Mouse (Mus musculus) midbrain, embryonic 13.5 days (tissue): ENCODE measurements around the gene Fgd5. TPM values are rescaled to one million over a fixed set of nuclear protein-coding genes. Genes with fewer than 3 reads are reported as not detected.

Experiments used
- ATAC-seq: fragments of 200-750 bp; cut with Nextera tagmentation; 2 replicates; pipeline ENCODE4 v1.8.0; 2017; ENCODE audit warnings: mild to moderate bottlenecking, moderate TSS enrichment, moderate library complexity
- H3K27ac ChIP-seq: fragments of 300-500 bp; sonication (generic); 2 replicates; pipeline ENCODE4 v1.5.1; 2015; ENCODE audit warnings: inconsistent platforms, mild to moderate bottlenecking, moderate library complexity
- H3K27me3 ChIP-seq: fragments of 300-500 bp; sonication (generic); 2 replicates; pipeline ENCODE4 v1.6.1; 2015; ENCODE audit warnings: mild to moderate bottlenecking, inconsistent platforms
- H3K36me3 ChIP-seq: fragments of 300-500 bp; sonication (generic); 2 replicates; pipeline ENCODE4 v1.6.1; 2015; ENCODE audit warnings: mild to moderate bottlenecking, inconsistent platforms
- H3K4me1 ChIP-seq: fragments of 300-500 bp; sonication (generic); replicated peaks from 2 replicates; pipeline ENCODE4 v1.6.1; 2015; ENCODE audit warnings: inconsistent platforms
- H3K4me2 ChIP-seq: fragments of 300-500 bp; sonication (generic); replicated peaks from 2 replicates; pipeline ENCODE4 v1.6.1; 2015; ENCODE audit warnings: moderate library complexity, mild to moderate bottlenecking, inconsistent platforms
- H3K4me3 ChIP-seq: fragments of 300-500 bp; sonication (generic); replicated peaks from 2 replicates; pipeline ENCODE4 v1.5.1; 2015; ENCODE audit warnings: mild to moderate bottlenecking, inconsistent platforms
- H3K9ac ChIP-seq: fragments of 300-500 bp; sonication (generic); replicated peaks from 2 replicates; pipeline ENCODE4 v1.6.1; 2015; ENCODE audit warnings: mild to moderate bottlenecking, inconsistent platforms
- H3K9me3 ChIP-seq: fragments of 300-500 bp; sonication (generic); 2 replicates; pipeline ENCODE4 v1.6.1; 2016; ENCODE audit warnings: mild to moderate bottlenecking, inconsistent platforms
- WGBS: fragments of 180-500 bp; shearing (Covaris S2); methylation state at CpG from one replicate; pipeline ENCODE4 v1.1.7; 2015; 5-methylcytosine and 5-hydroxymethylcytosine counted together
- polyA plus RNA-seq: library from polyadenylated mRNA; unstranded; fragments of >200 nt; fragmentation: Nextera tagmentation; extraction: Ambion mirVana; gene quantifications from 2 replicates; pipeline ENCODE4 v1.2.1, GENCODE M21; 2015

The Fgd5 gene
- polyA plus RNA-seq, 1 experiment from 2014 or later = 8.0 TPM

GRCm38 (mm10) chr6:92012413-92012812 is 33.7 kb downstream of the Fgd5 start:
- Histone ChIP-seq H3K4me1 (peaks cover 13% of the 10 kb centered on the region; the same call in 1 of the 2 replicates), H3K9me3 (no peaks in the 10 kb centered on the region), H3K27ac (no peak overlapping the region), H3K4me2 (no peak overlapping the region), H3K9ac (no peak overlapping the region), H3K27me3 (no peaks in the 10 kb centered on the region), H3K36me3 (no peaks in the 10 kb centered on the region), H3K4me3 (no peak overlapping the region)
- ATAC-seq = no peak
- 93% methylated on average over 5 of the region's 5 CpGs for WGBS

GRCm38 (mm10) chr6:92013035-92013434 is 34.4 kb downstream of the Fgd5 start:
- no peak overlapping the region for H3K27ac ChIP-seq
- no peaks in the 10 kb centered on the region for H3K27me3 ChIP-seq
- no peaks in the 10 kb centered on the region for H3K36me3 ChIP-seq
- WGBS = 94% methylated on average over 6 of the region's 6 CpGs
- H3K9me3 ChIP-seq = no peaks in the 10 kb centered on the region
- no peak overlapping the region for H3K4me2 ChIP-seq
- H3K4me3 ChIP-seq = no peak overlapping the region
- H3K9ac ChIP-seq = no peak overlapping the region
- no peak for ATAC-seq
- peaks cover 13% of the 10 kb centered on the region; the same call in 1 of the 2 replicates for H3K4me1 ChIP-seq

- no peaks in the 10 kb centered on the region for H3K9me3 ChIP-seq
- ATAC-seq = no peak
- H3K4me1 ChIP-seq = peaks cover 13% of the 10 kb centered on the region; the same call in 1 of the 2 replicates
- H3K27me3 ChIP-seq = no peaks in the 10 kb centered on the region
- H3K27ac ChIP-seq = no peak overlapping the region
- H3K4me2 ChIP-seq = no peak overlapping the region
- no peaks in the 10 kb centered on the region for H3K36me3 ChIP-seq
- H3K4me3 ChIP-seq = no peak overlapping the region
- H3K9ac ChIP-seq = no peak overlapping the region
- WGBS = 85% methylated on average over 3 of the region's 3 CpGs
Measured at GRCm38 (mm10) chr6:92013620-92014019, 34.9 kb downstream of the Fgd5 start.

- 76% methylated on average over 7 of the region's 7 CpGs for WGBS
- no peak overlapping the region for H3K4me2 ChIP-seq
- no peaks in the 10 kb centered on the region for H3K9me3 ChIP-seq
Measured at GRCm38 (mm10) chr6:92014936-92015335, 36.3 kb downstream of the Fgd5 start.

GRCm38 (mm10) chr6:92015848-92016247 is 37.2 kb downstream of the Fgd5 start:
- Histone ChIP-seq H3K4me3 (no peak overlapping the region), H3K4me1 (peaks cover 3% of the 10 kb centered on the region; the same call in 1 of the 2 replicates), H3K4me2 (no peak overlapping the region), H3K27ac (no peak overlapping the region), H3K9me3 (no peaks in the 10 kb centered on the region), H3K27me3 (no peaks in the 10 kb centered on the region), H3K36me3 (no peaks in the 10 kb centered on the region), H3K9ac (no peak overlapping the region)
- 65% methylated on average over 5 of the region's 5 CpGs for WGBS
- no peak for ATAC-seq

More at GRCm38 (mm10) chr6:92014936-92015335, 36.3 kb downstream of the Fgd5 start:
- Histone ChIP-seq H3K4me1 (peaks cover 3% of the 10 kb centered on the region; the same call in 1 of the 2 replicates), H3K36me3 (no peaks in the 10 kb centered on the region), H3K9ac (no peak overlapping the region), H3K4me3 (no peak overlapping the region), H3K27ac (no peak overlapping the region), H3K27me3 (no peaks in the 10 kb centered on the region)
- no peak for ATAC-seq

- 82% methylated on average over 6 of the region's 6 CpGs for WGBS
- H3K36me3 ChIP-seq = no peaks in the 10 kb centered on the region
- no peak for ATAC-seq
- peaks cover 3% of the 10 kb centered on the region; the same call in 1 of the 2 replicates for H3K4me1 ChIP-seq
- H3K27ac ChIP-seq = no peak overlapping the region
- H3K27me3 ChIP-seq = no peaks in the 10 kb centered on the region
- H3K4me2 ChIP-seq = no peak overlapping the region
- no peaks in the 10 kb centered on the region for H3K9me3 ChIP-seq
- H3K9ac ChIP-seq = no peak overlapping the region
- H3K4me3 ChIP-seq = no peak overlapping the region
Measured at GRCm38 (mm10) chr6:92016738-92017137, 38.1 kb downstream of the Fgd5 start.

GRCm38 (mm10) chr6:92018421-92018820 is 39.7 kb downstream of the Fgd5 start:
- Histone ChIP-seq H3K4me1 (peaks cover 3% of the 10 kb centered on the region; the same call in 1 of the 2 replicates), H3K27ac (no peak overlapping the region), H3K9ac (no peak overlapping the region), H3K36me3 (no peaks in the 10 kb centered on the region), H3K9me3 (no peaks in the 10 kb centered on the region), H3K4me3 (no peak overlapping the region), H3K27me3 (no peaks in the 10 kb centered on the region), H3K4me2 (no peak overlapping the region)
- WGBS = 81% methylated on average over 6 of the region's 6 CpGs
- ATAC-seq = no peak

GRCm38 (mm10) chr6:92021061-92021460 is 42.4 kb downstream of the Fgd5 start:
- H3K4me3 ChIP-seq = no peak overlapping the region
- H3K27ac ChIP-seq = no peak overlapping the region
- H3K4me2 ChIP-seq = no peak overlapping the region
- H3K36me3 ChIP-seq = no peaks in the 10 kb centered on the region
- H3K9me3 ChIP-seq = no peaks in the 10 kb centered on the region
- H3K9ac ChIP-seq = no peak overlapping the region
- H3K27me3 ChIP-seq = no peaks in the 10 kb centered on the region
- 95% methylated on average over 9 of the region's 9 CpGs for WGBS
- H3K4me1 ChIP-seq = peaks cover under 1% of the 10 kb centered on the region; the same call in 1 of the 2 replicates
- ATAC-seq = no peak

- no peaks in the 10 kb centered on the region for H3K36me3 ChIP-seq
- no peak for ATAC-seq
Measured at GRCm38 (mm10) chr6:92021506-92021905, 42.8 kb downstream of the Fgd5 start.

GRCm38 (mm10) chr6:92025252-92025651 is 46.6 kb downstream of the Fgd5 start:
- H3K9ac ChIP-seq = no peak overlapping the region
- no peaks in the 10 kb centered on the region for H3K9me3 ChIP-seq
- H3K4me1 ChIP-seq = no peaks in the 10 kb centered on the region
- H3K27ac ChIP-seq = no peak overlapping the region
- H3K27me3 ChIP-seq = no peaks in the 10 kb centered on the region
- H3K4me2 ChIP-seq = no peak overlapping the region
- ATAC-seq = no peak
- H3K4me3 ChIP-seq = no peak overlapping the region
- H3K36me3 ChIP-seq = no peaks in the 10 kb centered on the region
- WGBS = 60% methylated on average over 1 of the region's 1 CpGs

More at GRCm38 (mm10) chr6:92021506-92021905, 42.8 kb downstream of the Fgd5 start:
- H3K4me1 ChIP-seq = no peaks in the 10 kb centered on the region
- no peaks in the 10 kb centered on the region for H3K27me3 ChIP-seq
- no peak overlapping the region for H3K4me3 ChIP-seq
- no peaks in the 10 kb centered on the region for H3K9me3 ChIP-seq
- no peak overlapping the region for H3K4me2 ChIP-seq
- H3K27ac ChIP-seq = no peak overlapping the region
- no peak overlapping the region for H3K9ac ChIP-seq
- 91% methylated on average over 6 of the region's 6 CpGs for WGBS

- Histone ChIP-seq H3K9ac (no peak overlapping the region), H3K4me1 (no peaks in the 10 kb centered on the region), H3K9me3 (no peaks in the 10 kb centered on the region), H3K4me2 (no peak overlapping the region), H3K27me3 (no peaks in the 10 kb centered on the region), H3K36me3 (no peaks in the 10 kb centered on the region), H3K27ac (no peak overlapping the region), H3K4me3 (no peak overlapping the region)
- ATAC-seq = no peak
- 79% methylated on average over 4 of the region's 4 CpGs for WGBS
Measured at GRCm38 (mm10) chr6:92027379-92027778, 48.7 kb downstream of the Fgd5 start.

- Histone ChIP-seq H3K9ac (no peak overlapping the region), H3K27ac (no peak overlapping the region), H3K27me3 (no peaks in the 10 kb centered on the region), H3K4me3 (no peak overlapping the region), H3K4me2 (no peak overlapping the region), H3K9me3 (no peaks in the 10 kb centered on the region), H3K36me3 (no peaks in the 10 kb centered on the region), H3K4me1 (no peaks in the 10 kb centered on the region)
- WGBS = 81% methylated on average over 8 of the region's 8 CpGs
- no peak for ATAC-seq
Measured at GRCm38 (mm10) chr6:92030646-92031045, 52.0 kb downstream of the Fgd5 start.

GRCm38 (mm10) chr6:92034713-92035112 is 56.0 kb downstream of the Fgd5 start:
- Histone ChIP-seq H3K36me3 (no peaks in the 10 kb centered on the region), H3K27ac (no peak overlapping the region), H3K4me3 (no peak overlapping the region), H3K4me1 (no peaks in the 10 kb centered on the region), H3K9ac (no peak overlapping the region), H3K27me3 (no peaks in the 10 kb centered on the region), H3K9me3 (no peaks in the 10 kb centered on the region), H3K4me2 (no peak overlapping the region)
- WGBS = 85% methylated on average over 6 of the region's 6 CpGs
- ATAC-seq = no peak
